Mouse (Mus musculus): Measurements from ENCODE around the gene Slc30a5.
A peak's percentile ranks its signal among the peaks of the same experiment; 100 is the strongest.
"Not testable (repeated sequence)": the region's sequence is repeated elsewhere in the genome, so short reads cannot be mapped to it uniquely, and the experiment has no call there.

The Slc30a5 gene

DNA sequence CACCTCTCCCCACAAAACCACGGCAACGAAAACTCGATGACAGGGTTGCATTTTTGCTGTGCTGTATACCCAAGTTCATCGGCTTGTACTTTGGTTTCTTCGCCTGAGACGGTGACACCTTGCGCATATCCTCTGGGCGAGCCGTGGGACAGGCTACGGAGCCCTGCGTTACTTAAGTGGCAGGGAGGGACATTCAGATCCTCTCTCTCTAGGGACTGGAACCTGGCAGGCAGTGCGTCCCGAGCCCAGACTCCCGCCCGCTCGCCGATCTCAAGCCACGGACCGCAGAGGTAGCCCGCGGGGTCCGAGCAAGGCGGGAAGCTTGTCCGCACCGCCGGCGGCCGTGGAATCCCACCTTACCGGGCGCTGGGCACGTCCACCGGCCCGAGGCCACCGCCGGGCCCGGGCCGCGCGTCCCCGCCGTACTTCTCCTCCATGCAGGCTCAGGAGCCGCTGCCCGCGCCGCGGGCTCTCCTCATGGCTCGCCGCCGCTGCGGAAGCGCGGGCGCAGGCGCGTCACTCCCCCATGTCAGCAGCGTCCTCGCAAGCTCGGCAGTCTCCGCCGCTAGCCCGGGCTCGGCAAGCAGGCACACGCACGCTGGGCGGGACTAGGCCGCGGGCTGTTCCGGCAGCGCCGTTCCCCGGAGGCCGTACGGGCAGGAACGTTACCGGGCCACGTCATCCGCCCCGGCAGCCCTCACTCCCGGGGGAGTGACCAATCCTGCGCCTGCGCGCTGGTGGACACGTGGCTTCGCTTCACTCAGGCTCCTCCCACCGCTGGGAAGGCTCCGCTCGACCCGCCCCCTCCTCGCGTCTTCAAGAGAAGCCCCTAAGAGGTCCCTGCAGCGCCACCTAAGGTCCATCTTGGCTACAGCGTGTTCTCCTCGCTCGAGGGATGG lies at the start of gene Slc30a5:
TSS of gene Slc30a5 (minus strand) at position 687 of the 899 bp plus-strand sequence.
- peak; percentile 99 for DNase-seq

DNA sequence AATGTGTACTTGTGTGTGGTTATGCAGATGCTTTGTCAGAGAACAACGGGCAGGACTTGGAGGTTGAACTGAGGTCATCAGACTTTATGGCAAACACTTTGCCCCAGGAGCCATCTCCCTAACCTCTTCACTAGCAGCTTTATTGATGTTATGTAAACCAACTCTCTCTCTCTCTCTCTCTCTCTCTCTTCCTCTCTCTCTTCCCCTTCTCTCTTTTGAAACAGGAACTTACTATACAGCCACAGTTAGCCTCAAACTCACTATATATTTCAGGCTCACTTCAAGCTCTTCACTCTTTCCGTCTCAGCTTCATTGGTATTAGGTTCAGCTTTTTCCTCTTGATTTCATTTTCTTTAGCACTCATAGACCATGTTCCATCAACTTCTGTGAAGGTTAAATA lies 48.7 kb upstream of the Slc30a5 start:
- no peak for DNase-seq

DNA sequence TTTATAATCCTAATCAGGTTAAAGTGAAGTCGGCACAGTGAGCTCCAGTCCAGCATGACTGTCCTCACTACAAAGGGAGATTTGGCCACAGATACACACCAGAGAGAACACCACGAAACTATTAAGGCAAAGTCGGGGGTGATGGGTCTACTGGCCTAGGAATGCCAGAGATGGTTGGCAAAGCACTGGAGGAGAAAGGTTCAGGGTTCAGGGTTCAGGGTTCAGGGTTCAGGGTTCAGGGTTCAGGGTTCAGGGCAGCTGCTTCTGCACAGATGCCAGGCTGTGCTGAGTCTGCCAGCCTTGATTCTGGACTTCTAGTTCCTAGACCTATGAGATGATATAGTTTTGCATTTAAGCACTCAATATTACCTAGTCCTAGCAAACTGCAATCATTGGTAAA lies 46.6 kb upstream of the Slc30a5 start:
- no peak for DNase-seq

DNA sequence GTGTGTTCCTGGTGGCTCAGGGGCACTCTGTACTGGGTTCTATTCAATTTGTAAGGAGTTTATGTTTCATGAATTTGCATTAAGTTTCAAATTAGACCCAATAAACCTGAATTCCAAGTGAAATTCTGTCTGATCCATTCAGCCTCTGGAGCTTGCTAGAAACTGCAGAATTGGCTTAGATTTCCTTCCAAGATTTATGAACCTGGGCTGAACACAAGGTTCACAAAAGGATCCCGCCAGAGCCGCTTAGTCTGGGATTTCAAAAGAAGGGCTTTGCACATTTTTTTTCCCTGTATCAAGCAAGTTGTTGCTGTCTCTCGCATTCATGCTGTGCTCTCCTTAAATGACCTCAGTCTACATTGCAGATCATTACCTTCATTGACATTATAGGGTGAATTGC lies 46.1 kb upstream of the Slc30a5 start:
- no peak for DNase-seq

DNA sequence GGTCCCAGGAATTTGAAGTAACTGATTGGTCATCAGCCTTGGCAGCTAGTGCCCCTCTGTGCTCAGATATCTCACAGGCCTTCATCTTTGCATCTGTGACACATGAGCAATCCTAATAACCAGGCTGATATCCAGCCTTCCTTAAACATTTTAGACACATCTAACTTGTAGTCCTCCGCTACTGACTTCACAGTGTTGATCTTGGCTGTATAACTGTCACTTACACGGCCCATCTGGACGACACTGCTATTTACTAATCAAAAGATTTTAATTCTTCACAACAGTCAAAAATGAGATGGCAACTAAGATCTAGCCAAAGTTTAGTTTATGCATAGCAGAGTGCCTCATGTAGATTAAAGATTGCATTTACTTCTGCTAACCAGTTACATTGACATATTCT lies 45.0 kb upstream of the Slc30a5 start:
- no peak for DNase-seq

DNA sequence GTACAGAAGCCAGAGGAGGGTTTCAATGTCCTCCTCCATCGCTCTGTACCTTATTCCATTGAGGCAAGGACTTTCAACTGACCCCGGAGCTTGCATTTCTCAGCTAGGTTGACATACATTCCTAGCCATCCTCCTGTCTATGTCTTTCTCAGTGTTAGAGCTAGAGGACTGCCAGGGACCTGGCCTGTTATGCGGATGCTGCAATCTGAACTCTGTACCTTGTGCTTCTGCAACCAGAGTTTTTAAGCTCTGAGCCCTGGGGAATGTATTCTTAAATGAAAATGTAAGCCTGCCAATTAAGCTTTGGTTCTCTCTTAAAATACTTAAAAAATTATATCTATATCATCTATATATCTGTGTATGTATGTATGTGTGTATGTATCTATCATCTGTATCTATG lies 44.5 kb upstream of the Slc30a5 start:
- DNase-seq = no peak

DNA sequence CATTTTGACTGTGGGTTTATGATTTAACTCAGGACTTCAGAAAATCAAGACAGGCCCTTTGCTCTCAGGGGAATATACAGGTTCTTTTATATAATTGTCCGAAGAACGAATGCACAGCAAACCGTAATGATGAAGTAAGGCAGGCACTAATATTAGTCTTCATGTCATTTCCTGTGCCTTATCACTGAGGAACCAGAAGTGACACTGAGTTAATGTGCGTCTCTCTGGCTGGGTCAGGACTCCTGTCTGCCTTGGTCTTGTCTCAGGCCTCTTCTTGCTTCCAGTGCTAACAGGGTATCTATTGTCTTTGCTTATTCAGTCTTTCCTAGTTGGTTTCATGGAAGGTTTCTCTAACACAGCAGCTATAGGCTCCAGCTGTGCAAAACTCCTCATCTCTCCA lies 41.9 kb upstream of the Slc30a5 start:
- DNase-seq = no peak

DNA sequence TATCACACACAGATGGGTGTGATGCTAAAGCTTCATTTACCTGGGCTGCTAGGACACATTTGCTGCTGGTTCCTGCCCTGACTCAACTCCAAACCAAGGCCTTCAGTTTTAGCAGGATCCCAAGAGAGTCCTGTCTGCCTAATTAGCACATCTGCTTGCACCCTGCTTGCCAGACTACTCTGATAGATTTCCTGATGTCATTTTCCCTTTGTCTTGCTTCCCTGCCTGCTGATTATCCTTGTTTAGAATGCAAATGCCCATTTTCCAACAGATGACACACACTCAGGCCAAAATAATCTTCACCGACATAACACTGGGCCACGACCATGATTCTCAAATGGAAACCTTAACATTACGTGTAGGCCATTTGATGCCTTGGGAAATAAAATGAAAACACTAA lies 41.4 kb upstream of the Slc30a5 start:
- DNase-seq = no peak

DNA sequence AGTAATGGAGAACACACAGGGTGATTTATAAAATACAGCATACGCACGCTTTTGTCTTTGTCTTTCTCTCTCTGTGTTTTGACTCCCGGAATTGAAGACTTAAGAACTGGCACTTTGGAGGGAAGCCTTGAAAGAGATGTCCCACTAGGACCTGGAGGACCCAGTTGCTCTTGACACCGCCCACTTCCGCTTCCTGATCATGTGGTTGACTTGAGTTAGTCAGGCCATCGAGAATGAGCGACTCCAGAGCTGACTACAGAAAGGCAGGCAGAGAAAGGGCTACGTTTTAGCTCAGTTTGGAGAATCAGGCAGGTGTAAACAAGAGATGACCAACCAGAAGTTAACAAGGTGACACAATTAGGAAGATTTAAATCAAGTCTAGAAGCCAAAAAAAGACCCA lies 40.3 kb upstream of the Slc30a5 start:
- no peak for DNase-seq

DNA sequence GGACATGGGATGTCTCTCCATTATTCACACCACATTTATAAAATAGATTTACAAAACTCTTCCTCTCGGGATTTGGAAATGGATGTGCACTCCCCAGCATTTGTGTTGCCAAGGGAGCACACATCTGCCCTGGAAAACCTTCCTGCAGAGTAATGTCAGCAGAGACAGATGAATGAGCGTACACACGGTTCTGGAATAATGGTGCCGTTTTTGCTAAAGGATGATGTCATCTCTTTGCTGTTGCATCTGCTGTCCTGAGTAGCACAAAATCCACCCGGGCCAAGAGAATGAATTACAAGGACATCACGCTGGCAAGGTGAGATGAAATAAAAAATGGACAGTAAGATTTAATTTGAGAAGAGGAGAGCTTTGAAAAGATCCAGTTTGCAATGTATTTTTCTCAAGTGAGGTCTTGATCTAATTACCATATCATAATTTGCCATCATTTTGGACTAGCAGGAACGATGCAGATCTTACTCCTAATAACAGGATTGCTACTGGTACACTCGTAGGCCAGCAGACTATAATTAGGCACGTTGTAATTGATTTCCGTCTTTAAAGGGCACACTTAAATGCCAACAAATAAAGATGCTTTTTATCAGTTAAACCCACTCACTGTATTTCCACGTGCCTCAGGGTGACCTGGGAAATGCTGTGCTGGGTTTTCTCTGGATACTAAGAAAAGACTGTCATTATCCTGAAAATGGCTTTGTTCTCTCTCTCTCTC lies 38.4 kb upstream of the Slc30a5 start:
- DNase-seq = no peak

DNA sequence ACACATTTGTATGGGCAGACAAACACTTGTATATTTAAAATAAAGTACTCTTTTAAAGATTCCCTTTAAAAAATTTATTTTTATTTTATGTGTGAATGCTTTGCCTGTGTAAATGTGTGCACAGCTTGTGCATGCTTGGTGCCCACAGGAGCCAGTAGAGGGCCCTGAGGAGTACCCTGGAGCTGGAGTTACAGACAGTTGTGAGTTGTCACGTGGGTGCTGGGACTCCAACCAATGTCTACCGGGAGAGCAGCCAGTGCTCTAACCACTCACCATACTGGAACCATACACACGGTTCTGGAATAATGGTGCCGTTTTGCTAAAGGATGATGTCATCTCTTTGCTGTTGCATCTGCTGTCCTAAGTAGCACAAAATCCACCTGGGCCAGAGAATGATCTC lies 36.6 kb upstream of the Slc30a5 start:
- DNase-seq = no peak

DNA sequence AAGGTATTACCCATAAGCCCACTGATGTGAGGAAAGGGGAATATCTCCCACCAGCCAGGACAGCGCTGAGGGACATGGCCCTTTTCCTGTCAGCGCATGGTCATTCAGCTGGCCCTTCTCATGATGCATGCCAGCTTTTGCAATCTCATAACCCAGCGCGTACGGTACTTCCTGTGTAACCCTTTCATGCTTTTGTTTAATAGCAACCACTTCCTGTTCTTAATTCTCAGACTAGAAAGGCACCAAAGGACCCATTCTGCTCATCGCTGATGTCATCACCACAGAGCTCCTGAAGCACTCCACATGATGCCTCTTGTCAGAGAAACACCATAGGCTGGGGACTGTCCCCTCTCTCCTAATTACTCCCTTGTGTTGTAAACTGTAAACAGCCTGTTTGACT lies 33.1 kb upstream of the Slc30a5 start:
- DNase-seq = no peak

DNA sequence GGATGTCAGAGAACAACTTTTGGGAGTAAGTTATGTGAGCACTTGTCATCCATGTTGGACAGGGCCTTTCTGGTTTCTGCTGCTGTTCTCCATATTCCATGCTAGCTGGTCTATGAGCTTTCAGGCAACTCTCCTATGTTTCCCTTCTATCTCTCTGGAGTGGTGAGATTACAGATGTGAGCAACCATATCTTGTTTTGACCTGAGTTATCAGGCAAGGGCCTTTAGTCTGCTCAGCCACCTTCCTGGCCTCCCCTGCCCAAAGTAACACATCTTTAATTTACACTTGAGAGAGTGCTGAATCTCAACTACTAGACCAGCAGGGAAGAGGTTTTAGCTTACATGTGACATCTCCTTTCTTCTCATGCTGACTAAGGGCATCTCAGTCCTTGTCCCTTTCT lies 32.5 kb upstream of the Slc30a5 start:
- no peak for DNase-seq

DNA sequence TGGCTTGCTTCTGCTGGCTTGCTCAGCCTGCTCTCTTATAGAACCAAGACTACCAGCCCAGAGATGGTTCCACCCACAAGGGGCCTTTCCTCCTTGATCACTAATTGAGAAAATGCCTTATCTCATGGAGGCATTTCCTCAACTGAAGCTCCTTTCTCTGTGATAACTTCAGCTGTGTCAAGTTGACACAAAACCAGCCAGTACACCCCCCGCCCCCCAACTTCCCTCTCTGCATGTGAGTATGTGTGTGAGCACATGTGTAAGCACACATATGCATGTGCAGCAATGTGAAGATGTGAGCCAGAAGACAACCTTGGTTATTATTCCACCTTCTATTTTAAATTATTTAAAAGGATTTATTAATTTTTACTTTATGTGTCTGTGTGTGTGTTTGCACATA lies 30.7 kb upstream of the Slc30a5 start:
- not testable (repeated sequence) for DNase-seq

DNA sequence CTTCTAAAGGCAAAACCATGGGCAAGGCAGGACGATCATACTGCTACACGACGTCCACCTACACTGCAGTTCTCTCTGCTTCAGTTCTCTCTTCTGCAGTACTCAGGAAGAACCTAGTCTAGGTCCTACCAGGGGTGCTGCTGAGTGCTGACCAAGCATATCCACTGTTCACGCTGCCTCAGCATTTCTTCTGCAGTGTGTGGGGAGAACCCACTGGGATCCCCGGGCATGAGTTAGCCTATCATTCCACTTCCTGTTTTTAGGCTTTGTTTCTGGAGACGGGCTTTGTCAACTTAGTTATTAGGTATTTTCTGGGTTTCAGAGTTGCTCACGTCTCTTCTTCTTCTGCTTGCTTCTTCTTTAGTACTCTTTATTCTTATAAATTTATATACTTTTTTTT lies 25.9 kb upstream of the Slc30a5 start:
- no peak for DNase-seq

DNA sequence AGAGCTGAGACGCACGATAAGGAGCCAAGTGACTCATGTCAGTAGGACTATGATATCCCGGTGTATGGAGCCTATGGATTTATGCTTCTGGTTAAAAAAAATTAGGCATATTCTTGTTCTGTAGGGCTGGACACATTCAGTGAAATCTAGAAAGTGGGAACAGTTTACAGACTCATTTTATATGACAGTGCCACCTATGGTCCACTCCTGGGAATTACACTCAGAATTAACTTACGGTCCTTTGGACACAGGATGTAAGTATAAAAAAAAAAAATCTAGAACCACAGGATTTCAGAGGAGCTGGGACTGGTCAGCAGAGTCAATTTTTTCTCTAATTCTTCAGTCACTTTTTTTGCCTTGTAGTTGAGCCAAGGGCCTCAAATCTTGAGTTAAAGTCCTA lies 20.9 kb upstream of the Slc30a5 start:
- peak; percentile 18 for DNase-seq

DNA sequence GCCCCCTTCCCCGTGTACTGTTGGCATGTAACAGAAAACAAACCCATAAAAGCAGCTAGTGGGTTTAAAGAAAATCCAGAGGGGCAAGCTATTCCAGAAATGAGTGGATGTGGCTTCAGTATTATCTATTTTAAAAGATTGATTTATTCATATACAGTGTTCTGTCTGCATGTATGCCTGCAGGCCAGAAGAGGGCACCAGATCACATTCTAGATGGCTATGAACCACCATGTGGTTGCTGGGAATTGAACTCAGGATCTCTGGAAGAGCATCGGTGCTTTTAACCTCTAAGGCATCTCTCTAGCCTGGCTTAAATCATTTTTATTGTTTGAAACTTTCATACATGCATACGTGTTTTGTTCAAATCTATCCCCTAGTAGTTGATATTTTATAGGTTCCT lies 19.9 kb upstream of the Slc30a5 start:
- no peak for DNase-seq

DNA sequence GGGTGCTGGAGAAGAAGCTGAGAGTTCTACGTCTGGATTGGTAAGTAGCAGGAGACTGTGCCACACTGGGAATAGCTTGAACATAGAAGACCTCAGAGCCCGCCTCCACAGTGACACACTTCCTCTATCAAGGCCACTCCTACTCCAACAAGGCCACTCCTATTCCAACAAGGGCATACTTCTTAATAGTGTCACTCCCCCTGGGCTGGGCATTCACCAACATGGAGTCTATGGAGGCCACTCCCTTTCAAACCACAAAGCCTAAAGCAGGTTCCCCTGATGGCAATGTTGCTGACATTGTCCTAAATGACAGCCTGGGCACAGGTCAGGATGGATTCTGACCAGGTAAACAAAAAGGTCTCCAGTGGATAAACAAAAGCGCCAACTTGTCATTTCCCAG lies 15.9 kb upstream of the Slc30a5 start:
- DNase-seq = no peak

DNA sequence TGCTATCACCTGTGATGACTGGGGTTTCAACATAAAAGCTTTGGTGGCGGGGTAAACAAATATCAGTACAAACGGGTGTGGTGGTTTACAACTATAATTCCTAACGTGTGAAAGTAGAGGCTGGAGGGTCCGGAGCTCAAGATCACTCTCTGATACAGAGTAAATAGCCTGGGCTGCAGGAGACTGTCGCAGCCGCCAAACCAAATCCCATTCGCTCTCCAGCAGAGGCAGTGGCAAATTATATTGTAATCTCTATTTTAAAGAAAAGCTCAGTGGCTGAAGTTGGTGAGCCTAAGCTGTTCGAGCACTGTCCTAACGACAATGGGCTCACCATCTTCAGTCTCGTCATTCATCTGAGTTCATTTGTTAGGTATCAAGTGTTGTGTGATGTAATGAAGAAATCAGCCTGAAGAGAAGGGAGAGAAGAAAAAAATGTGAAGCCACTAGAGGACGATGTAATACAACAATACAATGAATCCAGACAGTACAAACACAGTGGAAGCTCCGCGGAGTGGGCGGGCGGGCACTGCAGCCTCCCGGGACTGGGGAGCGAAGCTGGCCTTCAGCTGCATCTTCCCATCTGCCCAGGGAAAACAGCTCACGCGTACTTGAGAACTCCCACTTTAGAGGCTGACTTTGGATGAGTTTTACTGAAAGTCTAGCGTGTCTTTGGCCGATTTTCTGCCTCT lies 13.8 kb upstream of the Slc30a5 start:
- DNase-seq = peak; percentile 11

DNA sequence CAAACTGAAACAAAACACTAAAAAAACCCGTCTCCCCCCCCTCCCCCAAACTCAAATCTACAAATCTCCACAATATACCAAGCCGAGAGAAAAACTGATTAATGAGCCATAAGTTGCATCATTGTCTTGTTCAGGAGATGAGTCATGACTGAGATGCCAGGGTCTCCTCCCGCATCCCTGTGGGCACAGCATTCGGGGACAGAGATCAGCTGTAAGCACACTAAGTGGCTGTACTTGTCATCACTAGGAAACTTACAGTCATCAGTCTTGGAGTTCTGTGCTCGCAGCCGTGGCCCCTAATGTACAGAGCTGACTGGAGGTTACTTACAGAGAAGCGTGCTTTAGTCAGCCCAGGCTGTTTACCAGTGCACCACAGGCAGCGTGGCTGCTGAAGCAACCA lies 13.0 kb upstream of the Slc30a5 start:
- DNase-seq = no peak

DNA sequence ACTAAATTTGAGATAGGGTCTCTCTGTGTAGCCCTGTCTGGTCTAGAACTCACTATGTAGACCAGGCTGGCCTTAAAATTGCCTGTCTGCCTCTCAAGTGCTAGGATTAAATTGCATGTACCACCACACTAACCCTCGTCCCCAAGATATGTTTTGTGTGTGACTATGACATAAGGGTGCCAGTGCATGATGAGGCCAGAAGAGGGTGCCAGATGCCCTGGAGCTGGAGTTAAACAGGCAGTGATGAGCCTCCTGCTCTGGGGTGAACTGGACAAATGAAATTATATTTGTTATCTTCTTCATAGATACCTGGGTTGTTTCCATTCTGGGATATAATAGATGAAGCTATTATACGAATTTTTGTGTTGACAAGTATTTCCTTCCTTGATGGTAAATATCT lies 10.7 kb upstream of the Slc30a5 start:
- no peak for DNase-seq

DNA sequence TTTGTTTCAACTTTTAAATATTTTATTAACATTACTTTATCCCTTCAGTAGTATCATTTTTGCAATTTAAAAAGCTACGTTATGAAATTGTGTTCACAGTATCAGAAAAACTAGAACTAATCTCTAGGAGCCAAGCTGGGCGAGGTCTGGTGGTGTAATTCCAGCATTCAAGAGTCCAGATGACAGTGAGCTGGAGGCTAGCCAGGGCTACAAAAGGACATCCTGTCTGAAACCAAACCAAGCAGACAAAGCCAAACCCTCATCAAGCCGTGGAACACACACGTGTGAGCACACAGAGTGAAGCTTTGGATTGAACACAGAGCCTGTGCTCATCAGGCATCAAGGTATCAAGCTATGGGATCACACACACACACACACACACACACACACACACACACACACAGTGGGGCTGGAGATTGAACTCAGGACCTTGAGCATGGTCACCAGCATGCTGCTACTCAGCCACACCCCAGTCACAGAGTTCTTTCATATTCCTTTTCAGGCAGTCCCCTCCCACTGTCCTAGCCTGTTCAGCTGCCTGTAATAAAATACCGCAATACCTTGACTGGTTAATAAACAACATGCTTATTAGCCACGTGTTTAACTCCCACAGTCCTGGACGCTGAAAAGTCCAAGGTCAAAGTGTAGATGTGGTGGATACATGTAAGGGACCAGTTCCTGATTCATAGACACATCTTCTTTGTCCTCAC lies 9.9 kb upstream of the Slc30a5 start:
- peak; percentile 60 for DNase-seq

DNA sequence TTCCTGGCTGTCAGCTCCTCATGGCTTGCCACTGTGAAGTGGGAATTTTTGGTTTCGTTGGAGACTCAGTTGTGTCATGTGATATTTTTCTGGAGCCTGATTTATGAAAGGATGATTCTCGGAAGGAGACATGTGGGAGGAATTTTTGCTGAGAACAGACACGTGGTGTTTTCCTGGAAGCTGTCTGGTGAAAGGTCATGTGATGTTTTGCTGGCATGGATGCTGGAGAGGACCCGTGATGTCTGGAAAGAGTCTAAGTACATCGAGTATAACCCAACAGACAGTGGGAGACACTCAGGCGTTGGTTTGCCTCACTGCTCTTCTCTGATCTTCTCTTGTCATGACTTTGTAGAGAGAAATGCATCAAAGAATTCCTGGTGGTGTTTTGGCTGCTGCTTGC lies 8.5 kb upstream of the Slc30a5 start:
- peak; percentile 5 for DNase-seq

Data from kidney, adult 18-20 months (tissue).